Mouse (Mus musculus) MEL (cell line): ENCODE measurements around the gene Rnase4. TPM values are rescaled to one million over a fixed set of nuclear protein-coding genes. Genes with fewer than 3 reads are reported as not detected.
A peak's percentile ranks its signal among the peaks of the same experiment; 100 is the strongest.

Experiments
- DNase-seq: peaks from one replicate; pipeline ENCODE4 v3.0.0; 2011; ENCODE audit warnings: low read depth, low spot score
- H3K27ac ChIP-seq: 2 replicates; pipeline ENCODE4 v1.5.1; 2012; ENCODE audit warnings: low read depth, mild to moderate bottlenecking, control low read depth, low read length, moderate library complexity; ENCODE audit not compliant: control insufficient read depth
- H3K27me3 ChIP-seq, 2 experiments: fragments of 150-350 bp in 1 of 2; sonication (generic) in 1 of 2; 2 replicates each; pipeline ENCODE4 v1.6.1; 2012; ENCODE audit warnings: low read length in 2 of 2, mild to moderate bottlenecking in 2 of 2, improper control_type of control experiment in 1 of 2, moderate library complexity in 1 of 2; ENCODE audit not compliant: insufficient read depth in 2 of 2, control insufficient read depth in 1 of 2
- H3K36me3 ChIP-seq, 2 experiments: 2 replicates each; pipeline ENCODE4 v1.6.1; 2012 to 2014; ENCODE audit warnings: low read length in 2 of 2, improper control_type of control experiment in 1 of 2, inconsistent platforms in 1 of 2, mild to moderate bottlenecking in 1 of 2; ENCODE audit not compliant: insufficient read depth in 2 of 2, control insufficient read depth in 1 of 2
- H3K4me1 ChIP-seq, 2 experiments: fragments of 150-350 bp in 1 of 2; sonication (generic) in 1 of 2; 2 replicates each; pipeline ENCODE4 v1.6.1; 2012; ENCODE audit warnings: low read length in 2 of 2, improper control_type of control experiment in 1 of 2, mild to moderate bottlenecking in 1 of 2; ENCODE audit not compliant: insufficient read depth in 2 of 2, control insufficient read depth in 1 of 2
- H3K4me3 ChIP-seq, 2 experiments: fragments of 150-350 bp in 1 of 2; sonication (generic) in 1 of 2; 2 replicates each; pipeline ENCODE4 v1.5.1; 2012; ENCODE audit warnings: low read depth in 2 of 2, low read length in 2 of 2, mild to moderate bottlenecking in 2 of 2, moderate library complexity in 2 of 2, control low read depth in 1 of 2, improper control_type of control experiment in 1 of 2; ENCODE audit not compliant: control insufficient read depth in 1 of 2, insufficient read depth in 1 of 2
- H3K79me2 ChIP-seq: 2 replicates; pipeline ENCODE4 v1.6.1; 2012; ENCODE audit warnings: mild to moderate bottlenecking, low read length, moderate library complexity; ENCODE audit not compliant: control insufficient read depth, poor library complexity, insufficient read depth
- H3K9ac ChIP-seq: 2 replicates; pipeline ENCODE4 v1.6.1; 2012; ENCODE audit warnings: low read depth, mild to moderate bottlenecking, control low read depth, low read length, moderate library complexity; ENCODE audit not compliant: control insufficient read depth, poor library complexity, severe bottlenecking
- H3K9me3 ChIP-seq: fragments of 150-350 bp; sonication (generic); replicated peaks from 2 replicates; pipeline ENCODE4 v1.6.1; 2012; ENCODE audit warnings: mild to moderate bottlenecking, low read length, improper control_type of control experiment, moderate library complexity; ENCODE audit not compliant: insufficient read depth
- CHD2 ChIP-seq: IDR thresholded peaks from 2 replicates; pipeline ENCODE4 v1.6.1; 2011; ENCODE audit warnings: low read length, improper control_type of control experiment
- ELF1 ChIP-seq: IDR thresholded peaks from 2 replicates; pipeline ENCODE4 v1.6.1; 2014; ENCODE audit warnings: low read depth, mild to moderate bottlenecking, inconsistent platforms, low read length, improper control_type of control experiment, moderate library complexity
- GABPA ChIP-seq: IDR thresholded peaks from 2 replicates; pipeline ENCODE4 v1.6.1; 2012; ENCODE audit warnings: low read depth, mild to moderate bottlenecking, inconsistent platforms, low read length, improper control_type of control experiment, moderate library complexity
- GATA1 ChIP-seq: IDR thresholded peaks from 2 replicates; pipeline ENCODE4 v1.6.1; 2011; ENCODE audit warnings: low read depth, low read length, improper control_type of control experiment
- NELFE ChIP-seq: IDR thresholded peaks from 2 replicates; pipeline ENCODE4 v1.6.1; 2011; ENCODE audit warnings: low read depth, low read length, improper control_type of control experiment
- NRF1 ChIP-seq: IDR thresholded peaks from 2 replicates; pipeline ENCODE4 v1.6.1; 2014; ENCODE audit warnings: low read depth, mild to moderate bottlenecking, inconsistent platforms, low read length, improper control_type of control experiment, moderate library complexity; ENCODE audit not compliant: poor library complexity, insufficient read depth, severe bottlenecking
- RAD21 ChIP-seq: IDR thresholded peaks from 2 replicates; pipeline ENCODE4 v1.6.1; 2011; ENCODE audit warnings: mild to moderate bottlenecking, low read depth, low read length, improper control_type of control experiment
- RCOR1 ChIP-seq: IDR thresholded peaks from 2 replicates; pipeline ENCODE4 v1.6.1; 2012; ENCODE audit warnings: low read depth, mild to moderate bottlenecking, inconsistent platforms, low read length, improper control_type of control experiment
- TAL1 ChIP-seq: IDR thresholded peaks from 2 replicates; pipeline ENCODE4 v1.6.1; 2012; ENCODE audit warnings: mild to moderate bottlenecking, inconsistent platforms, low read length, moderate library complexity, mixed read lengths
- TBP ChIP-seq: IDR thresholded peaks from 2 replicates; pipeline ENCODE4 v1.8.0; 2011; ENCODE audit warnings: low read depth, low read length, improper control_type of control experiment
- polyA plus RNA-seq, 2 experiments: library from polyadenylated mRNA; stranded (reverse) in 1 of 2; unstranded in 1 of 2; fragments of >175 nt in 1 of 2; fragments of >200 nt in 1 of 2; gene quantifications; 2 replicates each; pipeline versions ENCODE4 v1.2.1 to v1.2.4; 2012; ENCODE audit warnings: low replicate concordance in 2 of 2, low read depth in 1 of 2; ENCODE audit not compliant: insufficient read length in 2 of 2, insufficient read depth in 1 of 2, missing spikeins in 1 of 2
- total RNA-seq: library from RNA; depleted of rRNA; stranded (reverse); fragments of 300-350 nt; gene quantifications from 2 replicates; pipeline ENCODE4 v1.2.3, GENCODE M21; 2012

The Rnase4 gene
- total and polyA plus RNA-seq, 3 experiments = 0.18 TPM; not detected in 2

GRCm38 (mm10) chr14:51088166-51088969, 2.5 kb upstream of the Rnase4 start:
- no peaks in the 10 kb centered on the region for H3K9me3 ChIP-seq
- no peaks in the 10 kb centered on the region for H3K79me2 ChIP-seq
- H3K27ac ChIP-seq = peak overlapping the region; percentile 28; the same call in 1 of the 2 replicates
- no peaks in the 10 kb centered on the region for H3K27me3 ChIP-seq
- peaks cover 0 to 2% of the 10 kb centered on the region in 2 experiments; a peak in 2 of 4 replicates for H3K36me3 ChIP-seq
- peak overlapping the region; percentile 55 to 83 for H3K4me3 ChIP-seq
- peaks cover 0 to 7% of the 10 kb centered on the region in 2 experiments; a peak in 2 of 4 replicates for H3K4me1 ChIP-seq
- DNase-seq = peak; percentile 90
- H3K9ac ChIP-seq = peak overlapping the region; percentile 67
- TF ChIP-seq ELF1 (no peak), NELFE (no peak), GABPA (no peak), TAL1 (no peak), NRF1 (no peak), TBP (peak; percentile 99)

- peak; percentile 78 for TF ChIP-seq GATA1
- no peak for TF ChIP-seq NRF1
- peak; percentile 99 for TF ChIP-seq TBP
- TF ChIP-seq RCOR1 = no peak
- TF ChIP-seq TAL1 = 0 out of 2 replicates have a peak, but pooled peaks have one; percentile 4
- TF ChIP-seq RAD21 = no peak
- TF ChIP-seq CHD2 = no peak
- H3K27ac ChIP-seq = 0 out of 2 replicates have a peak overlapping the region, but pooled peaks have one; percentile 3
Observed at GRCm38 (mm10) chr14:51088970-51089673, 1.8 kb upstream of the Rnase4 start.

More at GRCm38 (mm10) chr14:51088970-51089673, 1.8 kb upstream of the Rnase4 start:
- Histone ChIP-seq H3K4me3 (peak overlapping the region; percentile 18 to 83), H3K4me1 (peaks cover 0 to 7% of the 10 kb centered on the region in 2 experiments; a peak in 2 of 4 replicates), H3K36me3 (peaks cover 0 to 2% of the 10 kb centered on the region in 2 experiments; a peak in 2 of 4 replicates), H3K27me3 (no peaks in the 10 kb centered on the region), H3K9ac (peak overlapping the region; percentile 45), H3K79me2 (no peaks in the 10 kb centered on the region), H3K9me3 (no peaks in the 10 kb centered on the region)
- DNase-seq = peak; percentile 97
